Mouse (Mus musculus) forebrain, embryonic 16.5 days (tissue): ENCODE measurements at regions not wholly inside any gene's neighbourhood (a gene's known extent, or its start where the extent isn't known, plus 50 kb on each side); places are given as distances from the start of the nearest gene placed in this dataset.

ENCODE experiments used
- ATAC-seq: fragments of 200-750 bp; cut with Nextera tagmentation; 2 replicates; pipeline ENCODE4 v1.8.0; 2017; ENCODE audit warnings: mild to moderate bottlenecking, moderate library complexity
- H3K27ac ChIP-seq: fragments of 300-500 bp; sonication (generic); 2 replicates; pipeline ENCODE4 v1.5.1; 2014; ENCODE audit warnings: low read length, control low read depth
- H3K27me3 ChIP-seq: fragments of 300-500 bp; sonication (generic); replicated peaks from 2 replicates; pipeline ENCODE4 v1.6.1; 2014; ENCODE audit warnings: low read length; ENCODE audit not compliant: control insufficient read depth, insufficient read depth
- H3K36me3 ChIP-seq: fragments of 300-500 bp; sonication (generic); 2 replicates; pipeline ENCODE4 v1.6.1; 2014; ENCODE audit not compliant: control insufficient read depth, insufficient read depth
- H3K4me1 ChIP-seq: fragments of 300-500 bp; sonication (generic); replicated peaks from 2 replicates; pipeline ENCODE4 v1.6.1; 2014; ENCODE audit warnings: low read length; ENCODE audit not compliant: control insufficient read depth, insufficient read depth
- H3K4me2 ChIP-seq: fragments of 300-500 bp; sonication (generic); 2 replicates; pipeline ENCODE4 v1.6.1; 2014; ENCODE audit warnings: mild to moderate bottlenecking, low read length, control low read depth
- H3K4me3 ChIP-seq: fragments of 300-500 bp; sonication (generic); replicated peaks from 2 replicates; pipeline ENCODE4 v1.5.1; 2014; ENCODE audit warnings: mild to moderate bottlenecking, low read length, control low read depth
- H3K9ac ChIP-seq: fragments of 300-500 bp; sonication (generic); replicated peaks from 2 replicates; pipeline ENCODE4 v1.6.1; 2014; ENCODE audit warnings: low read depth, low read length, control low read depth
- H3K9me3 ChIP-seq: fragments of 300-500 bp; sonication (generic); 2 replicates; pipeline ENCODE4 v1.6.1; 2016; ENCODE audit warnings: low read length; ENCODE audit not compliant: control insufficient read depth
- WGBS: fragments of 180-500 bp; shearing (Covaris S2); extraction: QIAGEN DNeasy Blood & Tissue Kit; methylation state at CpG from one replicate; pipeline ENCODE4 v1.1.7; 2014; 5-methylcytosine and 5-hydroxymethylcytosine counted together

DNA sequence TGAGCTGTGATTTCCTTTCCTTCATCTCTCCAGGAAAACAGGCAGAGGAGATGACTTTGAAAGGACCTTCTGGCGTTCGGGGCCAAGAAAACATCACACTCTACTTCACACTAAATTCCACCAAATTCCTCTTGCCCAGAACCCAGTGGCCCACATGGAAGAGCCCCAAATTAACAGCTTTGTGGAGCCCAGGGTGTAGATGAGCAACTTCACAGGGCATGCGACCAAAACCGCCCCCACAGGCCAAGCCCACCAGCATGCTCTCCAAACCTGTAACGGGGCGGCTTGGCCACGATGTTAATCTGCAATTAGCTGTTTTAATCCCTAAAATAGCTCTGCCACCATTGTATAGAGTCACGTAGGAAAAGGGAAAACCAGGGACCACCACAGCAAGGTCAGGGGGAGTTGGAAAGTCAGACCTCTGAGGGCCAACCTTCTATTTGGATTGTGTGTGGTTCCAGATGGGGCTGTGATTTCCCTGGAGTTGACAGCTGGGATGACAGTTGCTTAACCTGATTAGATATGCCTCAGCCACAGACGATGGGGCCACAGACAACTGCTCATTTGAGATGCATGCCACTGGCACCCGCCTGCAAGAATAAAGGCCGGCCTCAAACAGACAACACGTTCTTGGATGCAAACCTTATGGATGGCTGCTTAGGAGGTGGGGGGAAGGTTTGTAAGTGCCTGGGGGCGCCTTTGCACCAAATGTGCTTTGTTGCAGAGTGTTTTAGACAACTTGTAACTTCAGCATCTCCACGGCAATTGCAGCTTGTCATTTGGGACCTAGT, 224.7 kb downstream of the Cdc5l start:
- H3K9me3 ChIP-seq = no peaks in the 10 kb centered on the region
- no peak for ATAC-seq

GRCm38 (mm10) chr17:45195779-45196178, 237.8 kb downstream of the Cdc5l start:
- Histone ChIP-seq H3K9me3 (no peaks in the 10 kb centered on the region), H3K36me3 (no peaks in the 10 kb centered on the region), H3K27ac (no peak overlapping the region), H3K27me3 (no peaks in the 10 kb centered on the region), H3K4me3 (no peak overlapping the region), H3K9ac (no peak overlapping the region), H3K4me2 (no peak overlapping the region), H3K4me1 (no peaks in the 10 kb centered on the region)
- ATAC-seq = no peak
- 96% methylated on average over 6 of the region's 6 CpGs for WGBS

More for the DNA sequence above, 224.7 kb downstream of the Cdc5l start:
- H3K36me3 ChIP-seq = no peaks in the 10 kb centered on the region
- no peak overlapping the region for H3K4me2 ChIP-seq
- no peak overlapping the region for H3K9ac ChIP-seq
- 49% methylated on average over 14 of the region's 14 CpGs for WGBS
- H3K4me1 ChIP-seq = peaks cover 2% of the 10 kb centered on the region; the same call in 1 of the 2 replicates
- no peak overlapping the region for H3K27ac ChIP-seq
- H3K4me3 ChIP-seq = no peak overlapping the region
- H3K27me3 ChIP-seq = no peaks in the 10 kb centered on the region

DNA sequence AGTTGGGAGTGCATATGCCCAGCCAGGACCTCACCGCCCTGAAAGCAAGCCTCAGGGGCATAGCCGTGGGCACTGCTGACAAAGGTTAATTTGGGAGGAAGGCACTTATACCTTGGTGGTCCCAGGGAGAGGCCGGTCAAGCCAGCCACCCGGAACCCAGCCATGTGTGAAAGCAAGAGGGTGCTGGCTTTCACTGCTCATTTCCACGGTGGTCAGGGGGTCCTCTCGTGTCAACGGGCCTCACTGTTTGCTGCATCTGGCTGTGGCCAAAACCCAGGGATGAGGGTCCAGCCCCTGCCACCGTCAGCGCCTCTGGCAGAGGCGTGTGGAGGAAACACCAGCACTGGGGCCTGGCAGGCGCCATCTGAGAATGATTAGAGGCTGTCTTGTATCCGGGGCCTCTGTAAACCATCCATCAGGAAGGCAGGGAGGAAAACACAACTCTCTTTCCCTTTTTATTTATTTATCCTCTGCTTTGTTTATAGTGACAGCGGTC, 238.7 kb downstream of the Cdc5l start:
- WGBS = 71% methylated on average over 13 of the region's 13 CpGs
- Histone ChIP-seq H3K9ac (no peak overlapping the region), H3K4me3 (no peak overlapping the region), H3K27me3 (no peaks in the 10 kb centered on the region), H3K36me3 (no peaks in the 10 kb centered on the region), H3K27ac (no peak overlapping the region), H3K9me3 (no peaks in the 10 kb centered on the region), H3K4me1 (no peaks in the 10 kb centered on the region), H3K4me2 (no peak overlapping the region)
- ATAC-seq = no peak

DNA sequence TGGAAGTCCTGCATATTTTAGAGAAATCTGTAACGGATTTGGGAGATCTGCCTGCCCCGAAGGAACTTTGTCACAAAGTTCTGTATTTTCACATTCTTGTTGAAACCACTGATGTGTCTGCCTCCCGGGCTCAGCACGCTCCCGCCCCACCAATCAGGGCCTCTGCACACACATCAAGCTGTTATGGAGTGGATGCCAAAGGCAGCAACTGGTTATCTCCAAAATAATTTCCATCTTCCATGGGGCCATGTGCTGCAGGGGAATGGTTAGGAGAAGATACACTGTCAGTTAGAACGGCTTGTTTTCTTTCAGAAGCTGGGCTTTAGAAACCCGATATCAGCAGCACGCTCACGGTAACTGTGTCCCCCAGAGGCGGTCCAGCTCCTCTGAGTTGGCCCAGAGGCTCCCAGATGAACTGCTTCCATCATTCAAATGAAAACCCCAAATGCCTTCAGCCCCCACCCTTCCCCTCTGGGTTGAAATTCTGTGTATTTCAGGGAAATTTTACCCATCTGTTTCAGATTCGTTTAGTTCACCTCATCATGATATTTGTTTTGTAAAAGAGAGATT, 240.0 kb downstream of the Cdc5l start:
- H3K36me3 ChIP-seq = no peaks in the 10 kb centered on the region
- ATAC-seq = peak; percentile 61; the same call in 1 of the 2 replicates
- no peaks in the 10 kb centered on the region for H3K27me3 ChIP-seq
- no peaks in the 10 kb centered on the region for H3K4me1 ChIP-seq
- H3K9me3 ChIP-seq = no peaks in the 10 kb centered on the region
- H3K9ac ChIP-seq = no peak overlapping the region
- H3K4me2 ChIP-seq = no peak overlapping the region
- WGBS = 58% methylated on average over 11 of the region's 11 CpGs
- no peak overlapping the region for H3K27ac ChIP-seq
- H3K4me3 ChIP-seq = no peak overlapping the region

GRCm38 (mm10) chr17:45187402-45187801, 246.1 kb downstream of the Cdc5l start:
- Histone ChIP-seq H3K27ac (no peak overlapping the region), H3K4me1 (no peaks in the 10 kb centered on the region), H3K9me3 (no peaks in the 10 kb centered on the region), H3K4me3 (no peak overlapping the region), H3K36me3 (no peaks in the 10 kb centered on the region), H3K27me3 (no peaks in the 10 kb centered on the region), H3K9ac (no peak overlapping the region), H3K4me2 (no peak overlapping the region)
- ATAC-seq = no peak
- 87% methylated on average over 7 of the region's 7 CpGs for WGBS

DNA sequence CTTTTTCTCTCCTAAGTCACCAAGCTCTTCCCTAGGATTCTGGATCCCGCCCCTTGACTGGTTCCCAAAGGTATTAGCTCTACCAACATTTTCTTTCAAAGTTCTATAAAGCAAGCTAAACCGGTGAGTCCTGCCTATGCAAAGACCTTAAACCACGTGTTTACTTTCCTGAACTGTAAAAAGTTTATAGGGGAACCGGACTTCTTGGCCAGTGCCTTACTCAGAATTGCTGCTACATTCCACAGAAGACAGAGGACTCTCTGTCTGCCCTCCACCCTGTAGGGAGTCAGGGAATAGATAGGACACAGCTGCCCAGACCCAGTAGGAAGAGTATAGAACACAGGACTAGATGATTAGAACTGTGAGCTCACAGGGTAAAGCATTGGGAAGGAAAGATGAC, 257.2 kb downstream of the Cdc5l start:
- no peak for ATAC-seq
- no peak overlapping the region for H3K27ac ChIP-seq
- H3K4me1 ChIP-seq = no peaks in the 10 kb centered on the region
- H3K4me3 ChIP-seq = no peak overlapping the region
- H3K4me2 ChIP-seq = no peak overlapping the region
- H3K27me3 ChIP-seq = no peaks in the 10 kb centered on the region
- 89% methylated on average over 4 of the region's 4 CpGs for WGBS
- H3K9ac ChIP-seq = no peak overlapping the region
- no peaks in the 10 kb centered on the region for H3K9me3 ChIP-seq
- H3K36me3 ChIP-seq = no peaks in the 10 kb centered on the region

- peak overlapping the region; percentile 7 for H3K27ac ChIP-seq
- peak; percentile 78 for ATAC-seq
- no peaks in the 10 kb centered on the region for H3K27me3 ChIP-seq
- H3K4me1 ChIP-seq = peaks cover 9% of the 10 kb centered on the region
- H3K4me3 ChIP-seq = no peak overlapping the region
- H3K4me2 ChIP-seq = no peak overlapping the region
- no peaks in the 10 kb centered on the region for H3K36me3 ChIP-seq
- 54% methylated on average over 10 of the region's 10 CpGs for WGBS
- H3K9ac ChIP-seq = no peak overlapping the region
- no peaks in the 10 kb centered on the region for H3K9me3 ChIP-seq
Measured at GRCm38 (mm10) chr17:45169257-45169994, 264.1 kb downstream of the Cdc5l start.
